Mouse (Mus musculus): ENCODE results near the gene Ifna2.

Gene Ifna2

GRCm38 (mm10) chr4:88653644-88654043 is 30.1 kb downstream of the Ifna2 start:
- no peak for DNase-seq (ENCODE audit: low spot score)

GRCm38 (mm10) chr4:88644359-88644758 is 39.4 kb downstream of the Ifna2 start, which contains the start of gene Ifna13:
Gene Ifna13 (minus strand): TSS chr4:88644459.
- no peak for DNase-seq (ENCODE audit: low spot score)

GRCm38 (mm10) chr4:88642526-88642925 is 41.2 kb downstream of the Ifna2 start:
- DNase-seq (ENCODE audit: low spot score), result no peak

GRCm38 (mm10) chr4:88641077-88641831 is 42.5 kb downstream of the Ifna2 start:
- peak; percentile 91 for DNase-seq (ENCODE audit: low spot score)

GRCm38 (mm10) chr4:88640704-88641076 is 43.0 kb downstream of the Ifna2 start:
- DNase-seq (ENCODE audit: low spot score), result no peak

- no peak for DNase-seq (ENCODE audit: low spot score)
Observed at GRCm38 (mm10) chr4:88634311-88634710, 49.4 kb downstream of the Ifna2 start, which contains the start of gene C87499. Gene C87499 (minus strand): TSS chr4:88634411.

All from layer of hippocampus, adult 11-12 months (tissue).